Comparison of ENCODE assay signal across 9 mouse cellular contexts in genomic region chr4:152134507-152134906, GRCm38 (mm10). TPM values are rescaled to one million over a fixed set of nuclear protein-coding genes. Genes with fewer than 3 reads are reported as not detected.
A peak's percentile ranks its signal among the peaks of the same experiment; 100 is the strongest.
DNase-seq lines count a peak whose midpoint lies in the region; ATAC-seq and TF ChIP-seq lines count a peak whose summit lies in the region.
"Had no signal": no experiment of that assay in that cellular context is flagged by ENCODE, and none has a peak within 500 bp of the region (broad histone marks: within the 10 kb centered on the region; RNA-seq: fewer than 3 reads in every experiment).

No protein-coding gene starts in this region.

- H3K4me2 ChIP-seq in kidney, embryonic 14.5 days (replicated peaks; ENCODE audit: low read depth, low read length), result no peak overlapping the region
- no peak overlapping the region for H3K4me2 ChIP-seq in limb, embryonic 11.5 days (ENCODE audit: low read depth, severe bottlenecking)

- no peak for TF ChIP-seq POLR2A in brain, embryonic 14.5 days (IDR thresholded peaks at IDR 0.05; ENCODE audit: borderline replicate concordance, extremely low read depth, insufficient read depth, insufficient read length, poor library complexity, severe bottlenecking)

- DNase-seq in adrenal gland, postnatal 10 days, result peak; percentile 69
- no peak for DNase-seq in adrenal gland, adult 8-10 months
- peak; percentile 79 for DNase-seq in kidney, adult 9 months
- DNase-seq in brain, embryonic 14.5 days (ENCODE audit: low read depth), result no peak
- peak; percentile 74 for DNase-seq in limb, embryonic 11.5 days (ENCODE audit: low spot score)
- peak; percentile 70 to 86 for DNase-seq in spleen, postnatal 4 days (ENCODE audit: low spot score in 2 of 2)
- no peak for DNase-seq in gastrocnemius, adult 18-20 months (ENCODE audit: low spot score)

- no peaks in the 10 kb centered on the region for H3K9me3 ChIP-seq in kidney, embryonic 14.5 days (ENCODE audit: control insufficient read depth, low read length)
- no peaks in the 10 kb centered on the region for H3K9me3 ChIP-seq in limb, embryonic 11.5 days (ENCODE audit: control insufficient read depth, low read length)

- H3K4me1 ChIP-seq in kidney, embryonic 14.5 days (ENCODE audit: control insufficient read depth, insufficient read depth, low read length), result peaks cover 32% of the 10 kb centered on the region
- peaks cover 21% of the 10 kb centered on the region for H3K4me1 ChIP-seq in limb, embryonic 11.5 days (ENCODE audit: control insufficient read depth, insufficient read depth, low read length)

- H3K36me3 ChIP-seq in kidney, embryonic 14.5 days (ENCODE audit: control insufficient read depth, insufficient read depth, low read length), result no peaks in the 10 kb centered on the region
- H3K36me3 ChIP-seq in limb, embryonic 11.5 days (ENCODE audit: control insufficient read depth, insufficient read depth, low read length), result no peaks in the 10 kb centered on the region

- H3K4me3 ChIP-seq in kidney, embryonic 14.5 days (ENCODE audit: low read length), result no peak overlapping the region
- no peak overlapping the region for H3K4me3 ChIP-seq in limb, embryonic 11.5 days (ENCODE audit: low read depth, low read length)

- peak; percentile 71 for TF ChIP-seq CTCF in brain, embryonic 14.5 days (IDR thresholded peaks at IDR 0.05; ENCODE audit: borderline replicate concordance, extremely low read depth, insufficient read depth, insufficient read length)

- no peak for ATAC-seq in kidney, embryonic 14.5 days (ENCODE audit: low FRiP score, low TSS enrichment)
- ATAC-seq in limb, embryonic 11.5 days (ENCODE audit: insufficient number of reproducible peaks, low FRiP score, low TSS enrichment, low read depth), result no peak

- no peak overlapping the region for H3K27ac ChIP-seq in kidney, embryonic 14.5 days (ENCODE audit: low read depth, low read length)
- no peak overlapping the region for H3K27ac ChIP-seq in limb, embryonic 11.5 days (replicated peaks; ENCODE audit: low read depth, low read length)

- peaks cover 48% of the 10 kb centered on the region for H3K27me3 ChIP-seq in kidney, embryonic 14.5 days (ENCODE audit: control insufficient read depth, insufficient read depth, low read length)
- H3K27me3 ChIP-seq in limb, embryonic 11.5 days (ENCODE audit: control insufficient read depth, insufficient read depth, low read length), result peaks cover 55% of the 10 kb centered on the region

- no peak overlapping the region for H3K9ac ChIP-seq in kidney, embryonic 14.5 days (ENCODE audit: low read depth, low read length)
- H3K9ac ChIP-seq in limb, embryonic 11.5 days (ENCODE audit: low read length), result no peak overlapping the region

RNA-seq across cellular contexts. Expression of gene Espn, which starts 17.7 kb away (rescaled TPM):
- 1 to 10 TPM; 1.2 to 1.3 TPM for total RNA-seq in adrenal gland, postnatal 10 days (2021)
- 1 to 10 TPM; 2.1 to 6.0 (median 4.4) TPM for total RNA-seq in adrenal gland, adult 8-10 months (2022)
- 36.1 and 36.3 TPM in 2 replicates for polyA plus RNA-seq in kidney, embryonic 14.5 days (2014; fragmentation: Nextera tagmentation; extraction: Ambion mirVana)
- 0.38 and 0.48 TPM in 2 replicates for polyA plus RNA-seq in brain, embryonic 14.5 days (2012; rRNA removed)
- 1.6 and 1.9 TPM in 2 replicates for polyA plus RNA-seq in limb, embryonic 11.5 days (2014; fragmentation: Nextera tagmentation; extraction: Ambion mirVana)
- total RNA-seq in gastrocnemius, adult 18-20 months (2021), result under 1 TPM; 0.36 to 0.59 TPM

RNA-seq across cellular contexts. Expression of gene Tnfrsf25, which starts 18.8 kb away (rescaled TPM):
- total RNA-seq in adrenal gland, postnatal 10 days (2021), result 1 to 10 TPM; 1.9 to 4.3 TPM
- total RNA-seq in adrenal gland, adult 8-10 months (2022), result 1 to 10 TPM in 3 of 4 experiments, under 1 TPM in 1; 0.73 to 2.0 (median 1.3) TPM
- polyA plus RNA-seq in kidney, embryonic 14.5 days (2014; fragmentation: Nextera tagmentation; extraction: Ambion mirVana), result 0.57 and 1.9 TPM in 2 replicates
- polyA plus RNA-seq in brain, embryonic 14.5 days (2012; rRNA removed), result 3.8 and 4.4 TPM in 2 replicates
- 0.38 and 0.79 TPM in 2 replicates for polyA plus RNA-seq in limb, embryonic 11.5 days (2014; fragmentation: Nextera tagmentation; extraction: Ambion mirVana)
- 1 to 10 TPM; 1.0 to 1.8 TPM for total RNA-seq in gastrocnemius, adult 18-20 months (2021)

RNA-seq across cellular contexts. Expression of gene Hes2, which starts 24.2 kb away (rescaled TPM):
- total RNA-seq in adrenal gland, postnatal 10 days (2021), result not detected
- total RNA-seq in adrenal gland, adult 8-10 months (2022), result not detected
- polyA plus RNA-seq in kidney, embryonic 14.5 days (2014; fragmentation: Nextera tagmentation; extraction: Ambion mirVana), result not detected in 2 replicates
- not detected in 2 replicates for polyA plus RNA-seq in brain, embryonic 14.5 days (2012; rRNA removed)
- polyA plus RNA-seq in limb, embryonic 11.5 days (2014; fragmentation: Nextera tagmentation; extraction: Ambion mirVana), result not detected in 2 replicates
- not detected for total RNA-seq in gastrocnemius, adult 18-20 months (2021)
- polyA plus RNA-seq: frontal cortex, adult 2 months had no signal

RNA-seq across cellular contexts. Expression of gene Acot7, which starts 43.4 kb away (rescaled TPM):
- 10 to 100 TPM; 33.2 to 38.0 TPM for total RNA-seq in adrenal gland, postnatal 10 days (2021)
- total RNA-seq in adrenal gland, adult 8-10 months (2022), result 10 to 100 TPM; 49.5 to 53.2 (median 51.8) TPM
- 46.6 and 64.4 TPM in 2 replicates for polyA plus RNA-seq in kidney, embryonic 14.5 days (2014; fragmentation: Nextera tagmentation; extraction: Ambion mirVana)
- 178 and 244 TPM in 2 replicates for polyA plus RNA-seq in brain, embryonic 14.5 days (2012; rRNA removed)
- polyA plus RNA-seq in limb, embryonic 11.5 days (2014; fragmentation: Nextera tagmentation; extraction: Ambion mirVana), result 32.1 and 33.3 TPM in 2 replicates
- 10 to 100 TPM; 16.2 to 18.8 TPM for total RNA-seq in gastrocnemius, adult 18-20 months (2021)

Comparison
In these comparisons a context has a peak if more than half of its experiments do, and no peak if none do; other contexts are left out.
1. DNase-seq: peak in adrenal gland, postnatal 10 days (single experiment), kidney, adult 9 months (single experiment), limb, embryonic 11.5 days (single experiment) and spleen, postnatal 4 days (2 of 2); none in adrenal gland, adult 8-10 months (single experiment), brain, embryonic 14.5 days (single experiment) and gastrocnemius, adult 18-20 months (single experiment).